Mouse (Mus musculus): Measurements from ENCODE around the gene Pld2. TPM values are rescaled to one million over a fixed set of nuclear protein-coding genes. Genes with fewer than 3 reads are reported as not detected.
A peak's percentile ranks its signal among the peaks of the same experiment; 100 is the strongest.
"Not testable (repeated sequence)": the region's sequence is repeated elsewhere in the genome, so short reads cannot be mapped to it uniquely, and the experiment has no call there.

Pld2 gene
- polyA plus RNA-seq, 1 experiment from 2014 or later: 12.6 TPM

DNA sequence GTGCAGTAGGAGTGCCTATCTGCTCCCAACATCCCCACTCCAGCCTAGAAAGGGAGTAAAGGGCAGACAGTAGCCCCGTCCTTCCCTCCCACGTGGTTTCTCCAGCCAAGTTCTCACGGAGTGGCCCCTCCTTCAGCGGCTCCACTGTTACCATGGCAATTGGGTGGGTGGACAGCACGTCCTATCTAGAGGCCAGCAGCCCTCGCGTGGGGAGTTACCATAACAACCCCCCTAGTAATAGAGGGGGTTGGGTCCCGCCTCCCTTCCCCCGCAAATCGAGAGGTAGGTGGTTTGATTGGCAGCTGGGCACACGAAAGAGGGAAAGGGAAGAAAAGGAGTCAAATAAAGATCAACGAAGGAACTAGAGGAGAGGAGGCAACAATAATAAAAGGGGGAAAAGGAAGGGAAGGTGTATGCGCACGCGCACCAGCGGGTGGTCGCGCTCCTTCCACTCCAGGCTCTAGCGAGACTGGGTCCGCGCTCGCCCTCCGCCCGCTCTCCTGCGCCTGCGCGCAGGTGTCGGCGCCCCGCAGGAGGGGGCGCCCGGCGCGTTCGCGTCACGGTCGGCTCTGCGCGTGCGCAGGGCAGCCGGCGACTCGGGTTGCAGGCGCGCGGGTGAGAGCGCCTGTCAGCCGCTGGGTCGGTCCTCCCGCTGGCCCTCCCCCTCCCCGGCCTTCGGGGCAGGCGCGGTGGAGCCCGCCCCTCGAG, 22.6 kb downstream of the Pld2 start, which contains the start of gene Mink1:
Gene Mink1 (plus strand): TSS at position 595 of the 708 bp plus-strand sequence.
- WGBS: under 1% methylated on average over 55 of the region's 57 CpGs
- H3K27me3 ChIP-seq (replicated peaks): no peaks in the 10 kb centered on the region

DNA sequence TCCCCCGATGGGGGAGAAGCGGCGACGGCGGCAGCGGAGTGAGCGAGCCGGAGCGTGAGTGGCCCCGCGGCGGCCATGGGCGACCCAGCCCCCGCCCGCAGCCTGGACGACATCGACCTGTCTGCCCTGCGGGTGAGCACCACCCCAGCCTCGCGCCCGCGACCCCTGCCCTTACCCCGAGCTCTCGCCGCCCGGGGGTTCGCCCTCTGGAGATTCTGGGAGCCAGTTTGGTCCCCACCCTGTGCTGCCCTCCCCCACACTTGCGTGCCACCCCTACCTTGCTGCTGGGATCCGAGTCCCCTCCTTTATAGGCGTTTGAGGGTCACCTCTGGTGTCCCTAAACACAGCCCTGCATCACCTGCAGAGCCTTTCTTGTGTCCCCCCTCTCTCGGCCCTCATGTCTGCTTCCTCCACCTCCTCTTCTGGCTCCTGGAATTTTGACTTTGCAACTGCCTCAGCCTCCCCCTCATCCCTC, 23.2 kb downstream of the Pld2 start:
- WGBS: 0% methylated on average over 20 of the region's 31 CpGs
- Histone ChIP-seq H3K4me1 (replicated peaks) (peaks cover 39% of the 10 kb centered on the region), H3K9ac (peak overlapping the region; percentile 94), H3K9me3 (replicated peaks) (no peaks in the 10 kb centered on the region), H3K4me2 (peak overlapping the region; percentile 92), H3K27ac (ENCODE audit: poor library complexity, severe bottlenecking) (peak overlapping the region; percentile 88), H3K4me3 (peak overlapping the region; percentile 91), H3K36me3 (peaks cover 6% of the 10 kb centered on the region), H3K27me3 (replicated peaks) (no peaks in the 10 kb centered on the region)
- ATAC-seq (ENCODE audit: insufficient number of reproducible peaks, low FRiP score): no peak

More for the DNA sequence above, 22.6 kb downstream of the Pld2 start, which contains the start of gene Mink1:
- peaks cover 39% of the 10 kb centered on the region for H3K4me1 ChIP-seq (replicated peaks)
- peak within 1 kb of the TSS; percentile 91 for H3K4me3 ChIP-seq
- peak; percentile 93 for ATAC-seq (ENCODE audit: insufficient number of reproducible peaks, low FRiP score)
- H3K36me3 ChIP-seq: peaks cover 10% of the 10 kb centered on the region
- peak within 1 kb of the TSS; percentile 92 for H3K4me2 ChIP-seq
- H3K27ac ChIP-seq (ENCODE audit: poor library complexity, severe bottlenecking): peak within 1 kb of the TSS; percentile 88
- H3K9me3 ChIP-seq (replicated peaks): no peaks in the 10 kb centered on the region
- peak within 1 kb of the TSS; percentile 94 for H3K9ac ChIP-seq

DNA sequence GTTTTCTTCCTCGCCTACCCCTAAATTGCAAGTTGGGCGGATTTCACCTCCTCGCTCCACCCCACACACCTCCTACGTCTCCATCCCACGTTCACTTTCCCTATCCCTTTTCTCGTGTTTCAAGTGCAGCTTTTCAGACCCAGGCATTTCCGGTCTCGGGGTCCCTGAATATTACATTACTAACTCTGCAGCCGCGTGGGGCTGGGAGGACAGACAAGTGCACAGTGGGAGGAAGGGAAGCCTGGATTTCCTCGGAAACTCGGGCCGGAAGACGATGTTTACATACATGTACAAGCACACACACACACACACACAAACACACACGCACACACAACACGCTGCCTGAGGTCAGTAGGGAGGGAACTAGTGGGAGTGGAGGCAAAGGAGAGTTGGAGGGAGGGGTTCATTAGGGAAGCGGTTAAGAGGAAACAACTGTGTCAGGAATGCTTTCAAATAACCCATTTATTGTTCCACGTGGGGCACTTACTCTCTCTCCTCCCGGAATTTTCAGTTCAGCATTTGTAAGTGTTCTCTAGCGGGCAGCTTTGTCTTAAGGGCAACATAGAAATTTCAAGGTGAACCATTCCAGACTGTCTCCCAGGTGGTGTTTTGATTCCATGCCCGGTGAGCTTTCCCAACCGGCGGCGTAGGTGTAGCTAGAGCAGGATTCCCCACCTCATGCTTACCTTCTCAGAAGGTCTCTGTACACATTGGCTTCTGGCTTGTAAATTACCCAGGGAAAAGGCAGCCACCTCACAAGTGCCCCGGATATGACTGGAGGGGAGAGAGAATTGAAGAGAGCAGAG, 23.8 kb downstream of the Pld2 start:
- no peak for ATAC-seq (ENCODE audit: insufficient number of reproducible peaks, low FRiP score)
- H3K27me3 ChIP-seq (replicated peaks): no peaks in the 10 kb centered on the region
- H3K4me1 ChIP-seq (replicated peaks): peaks cover 39% of the 10 kb centered on the region
- 2% methylated on average over 25 of the region's 25 CpGs for WGBS
- H3K36me3 ChIP-seq: peaks cover 7% of the 10 kb centered on the region; the same call in 1 of the 2 replicates
- H3K9me3 ChIP-seq (replicated peaks): no peaks in the 10 kb centered on the region
- H3K9ac ChIP-seq: peak overlapping the region; percentile 94
- peak overlapping the region; percentile 91 for H3K4me3 ChIP-seq
- peak overlapping the region; percentile 88 for H3K27ac ChIP-seq (ENCODE audit: poor library complexity, severe bottlenecking)
- peak overlapping the region; percentile 92 for H3K4me2 ChIP-seq

DNA sequence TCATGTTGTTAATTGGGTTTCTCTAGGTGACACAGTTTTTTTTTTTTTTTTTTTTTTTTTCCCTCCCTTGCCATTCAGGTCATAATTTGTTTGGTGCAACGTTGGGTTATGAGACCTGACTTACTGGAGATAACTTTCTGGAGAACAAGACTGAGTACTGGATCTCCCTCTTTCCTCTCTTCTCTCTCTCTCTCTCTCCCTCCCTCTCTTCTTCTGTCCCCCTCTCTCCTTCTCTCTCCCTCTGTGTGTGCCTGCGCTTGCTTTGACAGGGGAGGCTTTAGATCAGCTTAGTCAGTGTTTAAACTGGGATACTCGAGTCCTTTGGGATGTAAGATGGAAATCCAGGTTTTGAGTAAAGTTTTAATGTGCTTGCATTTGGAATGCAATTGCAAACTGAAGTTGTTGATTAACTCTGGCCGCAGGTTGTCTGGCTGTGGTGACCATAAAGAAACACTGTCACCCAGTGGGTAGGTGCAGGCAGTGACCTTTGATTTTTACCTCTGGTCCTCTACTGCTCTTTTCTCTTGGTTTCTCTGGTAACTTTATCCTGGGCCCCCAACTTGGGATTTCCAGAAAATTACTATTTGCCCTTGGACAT, 24.5 kb downstream of the Pld2 start:
- Histone ChIP-seq H3K9me3 (replicated peaks) (no peaks in the 10 kb centered on the region), H3K27ac (ENCODE audit: poor library complexity, severe bottlenecking) (0 out of 2 replicates have a peak overlapping the region, but pooled peaks have one; percentile 88)
- WGBS: 47% methylated on average over 4 of the region's 4 CpGs

DNA sequence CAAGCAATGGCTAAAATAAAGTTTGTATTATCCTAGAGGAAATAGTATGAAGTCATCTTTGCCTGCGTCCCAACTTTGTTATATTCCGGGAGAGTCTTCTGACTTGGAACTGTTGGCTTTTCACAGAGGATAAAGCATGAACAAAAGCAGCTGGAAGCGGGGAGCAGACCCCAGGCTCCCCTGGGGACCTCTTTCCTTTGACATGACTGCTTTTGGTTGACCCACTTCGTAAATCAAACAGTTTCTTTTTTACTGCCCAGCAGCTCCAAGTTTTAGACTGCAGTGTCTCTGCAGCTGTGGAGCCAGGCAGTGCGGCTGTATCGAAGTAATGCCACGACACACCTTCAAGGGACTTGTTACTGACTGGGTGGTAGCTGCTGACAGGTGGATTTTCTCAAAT, 26.7 kb downstream of the Pld2 start:
- Histone ChIP-seq H3K4me2 (no peak overlapping the region), H3K36me3 (peaks cover 7% of the 10 kb centered on the region; the same call in 1 of the 2 replicates), H3K9ac (no peak overlapping the region), H3K4me1 (replicated peaks) (peaks cover 47% of the 10 kb centered on the region), H3K4me3 (no peak overlapping the region), H3K27me3 (replicated peaks) (no peaks in the 10 kb centered on the region), H3K9me3 (replicated peaks) (no peaks in the 10 kb centered on the region), H3K27ac (ENCODE audit: poor library complexity, severe bottlenecking) (no peak overlapping the region)
- WGBS: 67% methylated on average over 7 of the region's 7 CpGs
- ATAC-seq (ENCODE audit: insufficient number of reproducible peaks, low FRiP score): no peak

More for the DNA sequence above, 24.5 kb downstream of the Pld2 start:
- Histone ChIP-seq H3K4me3 (peak overlapping the region; percentile 91), H3K36me3 (peaks cover 7% of the 10 kb centered on the region; the same call in 1 of the 2 replicates), H3K4me2 (peak overlapping the region; percentile 92), H3K4me1 (replicated peaks) (peaks cover 39% of the 10 kb centered on the region), H3K9ac (peak overlapping the region; percentile 94), H3K27me3 (replicated peaks) (no peaks in the 10 kb centered on the region)
- no peak for ATAC-seq (ENCODE audit: insufficient number of reproducible peaks, low FRiP score)

DNA sequence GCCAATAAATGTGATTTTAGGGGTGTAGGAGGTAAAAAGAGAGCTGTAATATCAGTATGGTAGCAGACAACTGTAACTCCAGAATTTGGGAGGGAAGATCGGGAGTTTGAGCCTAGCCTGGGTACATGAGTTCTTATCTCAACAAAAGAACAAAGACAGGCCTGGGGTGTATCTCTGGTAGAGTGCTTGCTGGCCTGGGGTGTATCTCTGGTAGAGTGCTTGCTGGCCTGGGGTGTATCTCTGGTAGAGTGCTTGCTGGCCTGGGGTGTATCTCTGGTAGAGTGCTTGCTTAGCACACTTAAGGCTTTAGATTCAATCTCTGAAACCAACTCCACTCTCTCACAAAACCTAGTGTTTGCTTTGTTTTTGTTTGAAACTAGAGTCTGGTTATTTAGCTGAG, 30.8 kb downstream of the Pld2 start:
- H3K36me3 ChIP-seq; H3K9me3 ChIP-seq (replicated peaks); H3K4me2 ChIP-seq; H3K27ac ChIP-seq (ENCODE audit: poor library complexity, severe bottlenecking); H3K4me3 ChIP-seq; H3K9ac ChIP-seq; H3K27me3 ChIP-seq (replicated peaks): not testable (repeated sequence)
- ATAC-seq (ENCODE audit: insufficient number of reproducible peaks, low FRiP score): peak; percentile 45
- WGBS: 47% methylated on average over 1 of the region's 1 CpGs
- H3K4me1 ChIP-seq (replicated peaks): peaks cover 34% of the 10 kb centered on the region

DNA sequence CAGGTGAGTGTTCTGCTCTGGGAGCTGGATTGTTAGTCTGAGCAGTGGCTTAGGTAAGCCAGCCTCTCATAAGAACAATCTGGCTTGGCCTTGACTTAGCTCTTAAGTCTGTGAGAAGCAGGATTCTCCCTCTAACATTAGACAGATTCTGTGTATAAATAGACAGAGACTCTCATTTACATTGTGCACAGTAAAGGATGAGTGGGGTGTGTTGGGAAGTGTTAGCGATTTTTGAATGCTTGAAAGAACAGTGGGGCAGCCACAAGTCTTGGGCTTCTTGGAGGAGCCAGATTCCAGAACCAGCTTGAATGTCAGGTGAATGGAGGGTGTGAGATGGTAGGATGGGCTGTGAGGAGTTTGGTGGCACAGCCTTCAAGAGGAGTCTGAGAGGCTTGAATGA, 31.8 kb downstream of the Pld2 start:
- H3K4me1 ChIP-seq (replicated peaks): peaks cover 31% of the 10 kb centered on the region
- H3K4me3 ChIP-seq: no peak overlapping the region
- no peak overlapping the region for H3K4me2 ChIP-seq
- ATAC-seq (ENCODE audit: insufficient number of reproducible peaks, low FRiP score): no peak
- H3K9ac ChIP-seq: no peak overlapping the region
- no peaks in the 10 kb centered on the region for H3K9me3 ChIP-seq (replicated peaks)
- 81% methylated on average over 1 of the region's 1 CpGs for WGBS
- H3K36me3 ChIP-seq: peaks cover 6% of the 10 kb centered on the region; the same call in 1 of the 2 replicates
- H3K27me3 ChIP-seq (replicated peaks): no peaks in the 10 kb centered on the region
- H3K27ac ChIP-seq (ENCODE audit: poor library complexity, severe bottlenecking): no peak overlapping the region

DNA sequence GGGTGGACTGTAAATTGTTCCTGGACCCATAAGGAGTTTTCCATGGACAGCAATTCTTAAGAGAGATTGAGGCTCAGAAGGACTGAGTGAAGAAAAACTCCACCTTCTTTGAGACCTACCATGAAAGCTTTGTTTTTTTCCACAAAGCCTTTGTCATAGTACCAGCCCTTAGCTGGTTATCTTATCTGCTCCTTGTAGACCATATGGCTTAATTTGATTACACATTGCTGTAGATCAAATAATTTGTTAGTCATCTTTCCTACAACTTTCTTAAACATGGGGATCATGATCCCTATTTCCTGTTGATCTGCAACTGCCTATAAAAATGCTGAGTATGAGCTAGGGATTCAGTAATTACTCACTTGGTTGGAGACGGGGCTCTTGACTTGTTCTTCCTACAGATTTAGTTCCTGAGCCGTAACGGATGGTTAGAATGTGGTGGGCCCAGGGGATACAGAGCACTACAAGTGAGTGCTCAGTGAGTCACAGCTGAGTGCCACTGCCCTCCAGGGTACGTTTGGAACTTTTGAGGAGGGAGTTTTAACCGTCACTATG, 32.6 kb downstream of the Pld2 start:
- Histone ChIP-seq H3K9me3 (replicated peaks) (no peaks in the 10 kb centered on the region), H3K27me3 (replicated peaks) (no peaks in the 10 kb centered on the region), H3K9ac (no peak overlapping the region), H3K4me2 (no peak overlapping the region), H3K27ac (ENCODE audit: poor library complexity, severe bottlenecking) (peak overlapping the region; percentile 34; the same call in 1 of the 2 replicates), H3K4me1 (replicated peaks) (peaks cover 32% of the 10 kb centered on the region), H3K36me3 (peaks cover 4% of the 10 kb centered on the region; the same call in 1 of the 2 replicates), H3K4me3 (no peak overlapping the region)
- 38% methylated on average over 5 of the region's 5 CpGs for WGBS
- peak; percentile 71 for ATAC-seq (ENCODE audit: insufficient number of reproducible peaks, low FRiP score)

DNA sequence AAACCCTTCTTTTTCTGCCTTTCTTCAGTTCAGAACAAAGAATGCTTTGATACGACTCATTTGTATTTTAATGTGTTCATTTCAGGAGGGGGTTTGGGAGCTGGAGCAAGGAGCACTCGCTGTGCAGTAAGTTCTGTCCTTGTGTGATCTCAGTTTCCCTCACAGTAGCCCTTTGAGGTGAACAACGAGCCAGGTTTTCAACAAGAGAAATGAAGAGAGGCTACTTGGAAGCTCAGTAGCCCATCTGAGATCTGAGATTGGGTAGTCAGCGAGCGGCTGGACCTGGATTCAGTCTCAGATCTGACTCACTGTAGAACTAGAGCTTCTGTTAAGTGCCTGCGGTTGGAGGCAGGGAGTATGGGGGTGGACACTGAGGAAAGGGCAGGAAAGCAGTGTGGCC, 34.0 kb downstream of the Pld2 start:
- H3K4me3 ChIP-seq: no peak overlapping the region
- H3K9ac ChIP-seq: no peak overlapping the region
- no peaks in the 10 kb centered on the region for H3K9me3 ChIP-seq (replicated peaks)
- no peaks in the 10 kb centered on the region for H3K27me3 ChIP-seq (replicated peaks)
- H3K27ac ChIP-seq (ENCODE audit: poor library complexity, severe bottlenecking): no peak overlapping the region
- ATAC-seq (ENCODE audit: insufficient number of reproducible peaks, low FRiP score): no peak
- H3K4me1 ChIP-seq (replicated peaks): peaks cover 45% of the 10 kb centered on the region
- WGBS: 77% methylated on average over 6 of the region's 6 CpGs
- H3K4me2 ChIP-seq: no peak overlapping the region
- H3K36me3 ChIP-seq: 0 out of 2 replicates have a peak, but pooled peaks cover under 1% of the 10 kb centered on the region

DNA sequence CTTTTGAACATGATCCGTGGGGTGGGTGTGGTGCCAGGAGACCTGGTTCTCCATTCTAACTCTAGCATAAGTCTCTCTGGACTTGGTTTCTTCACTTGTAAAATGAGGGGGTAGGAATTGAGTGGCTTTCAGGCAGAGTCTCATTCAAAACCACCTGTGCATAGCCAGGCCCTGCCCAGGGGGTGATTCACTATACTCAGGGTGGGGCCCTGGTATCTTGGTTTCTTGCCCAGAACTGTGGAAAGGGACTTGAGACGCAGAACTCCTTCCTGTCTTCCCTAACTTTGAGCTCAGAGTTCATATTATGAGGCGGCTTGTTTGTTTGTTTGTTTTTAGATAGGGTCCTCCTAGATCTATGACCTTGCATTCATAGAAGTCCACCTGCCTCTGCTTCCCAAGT, 37.3 kb downstream of the Pld2 start:
- H3K4me3 ChIP-seq: no peak overlapping the region

More for the DNA sequence above, 37.3 kb downstream of the Pld2 start:
- 76% methylated on average over 3 of the region's 3 CpGs for WGBS
- Histone ChIP-seq H3K9me3 (replicated peaks) (no peaks in the 10 kb centered on the region), H3K27me3 (replicated peaks) (no peaks in the 10 kb centered on the region), H3K4me2 (no peak overlapping the region), H3K27ac (ENCODE audit: poor library complexity, severe bottlenecking) (no peak overlapping the region), H3K4me1 (replicated peaks) (peaks cover 50% of the 10 kb centered on the region), H3K9ac (no peak overlapping the region), H3K36me3 (peaks cover 6% of the 10 kb centered on the region; the same call in 1 of the 2 replicates)
- ATAC-seq (ENCODE audit: insufficient number of reproducible peaks, low FRiP score): no peak

Measured in heart, embryonic 12.5 days (tissue).